In genomic region chr8:83186376-83186775, GRCm38 (mm10) we compare ENCODE assay signal across 21 mouse cellular contexts. TPM values are rescaled to one million over a fixed set of nuclear protein-coding genes. Genes with fewer than 3 reads are reported as not detected.
DNase-seq lines count a peak whose midpoint lies in the region; ATAC-seq and TF ChIP-seq lines count a peak whose summit lies in the region.
"Had no signal": no experiment of that assay in that cellular context is flagged by ENCODE, and none has a peak within 500 bp of the region (broad histone marks: within the 10 kb centered on the region; RNA-seq: fewer than 3 reads in every experiment).

No protein-coding gene starts in this region.

- no peaks in the 10 kb centered on the region for H3K27me3 ChIP-seq in kidney, adult 2 months (replicated peaks; ENCODE audit: control insufficient read depth, insufficient read depth, low read length)
- H3K27me3 ChIP-seq in kidney, embryonic 15.5 days, result no peaks in the 10 kb centered on the region
- H3K27me3 ChIP-seq in stomach, embryonic 14.5 days (ENCODE audit: control insufficient read depth, insufficient read depth, low read length), result no peaks in the 10 kb centered on the region
- H3K27me3 ChIP-seq in stomach, postnatal 0 days (ENCODE audit: control insufficient read depth, insufficient read depth, low read length), result no peaks in the 10 kb centered on the region
- H3K27me3 ChIP-seq in limb, embryonic 13.5 days, result no peaks in the 10 kb centered on the region
- no peaks in the 10 kb centered on the region for H3K27me3 ChIP-seq in stomach, embryonic 15.5 days (replicated peaks)
- no peaks in the 10 kb centered on the region for H3K27me3 ChIP-seq in midbrain, embryonic 14.5 days (ENCODE audit: control insufficient read depth, insufficient read depth, low read length)
- H3K27me3 ChIP-seq: embryonic facial prominence, embryonic 12.5 days; liver, embryonic 12.5 days; midbrain, embryonic 12.5 days had no signal

- no peak for ATAC-seq in kidney, embryonic 15.5 days (replicated peaks; ENCODE audit: low FRiP score)
- ATAC-seq in stomach, embryonic 14.5 days (ENCODE audit: insufficient number of reproducible peaks, insufficient read depth, low FRiP score, low read depth), result 0 out of 2 replicates have a peak, but pooled peaks have one; percentile 30
- ATAC-seq in stomach, postnatal 0 days (ENCODE audit: low FRiP score, low TSS enrichment), result no peak
- peak; percentile 73; the same call in 1 of the 2 replicates for ATAC-seq in limb, embryonic 13.5 days (ENCODE audit: low FRiP score, low read depth)
- peak; percentile 41; the same call in 1 of the 2 replicates for ATAC-seq in stomach, embryonic 15.5 days (ENCODE audit: insufficient read depth, low FRiP score, low read depth)
- no peak for ATAC-seq in midbrain, embryonic 14.5 days (ENCODE audit: low FRiP score, low TSS enrichment)
- ATAC-seq: hindbrain, postnatal 0 days; liver, embryonic 12.5 days had no signal

- no peak overlapping the region for H3K27ac ChIP-seq in kidney, adult 2 months (ENCODE audit: insufficient read depth, low read depth, low read length)
- no peak overlapping the region for H3K27ac ChIP-seq in kidney, embryonic 15.5 days
- no peak overlapping the region for H3K27ac ChIP-seq in stomach, embryonic 14.5 days (ENCODE audit: low read length)
- no peak overlapping the region for H3K27ac ChIP-seq in stomach, postnatal 0 days (replicated peaks)
- no peak overlapping the region for H3K27ac ChIP-seq in limb, embryonic 13.5 days
- peak overlapping the region; percentile 67; the same call in 1 of the 2 replicates for H3K27ac ChIP-seq in stomach, embryonic 15.5 days
- no peak overlapping the region for H3K27ac ChIP-seq in midbrain, embryonic 14.5 days (replicated peaks; ENCODE audit: low read depth, low read length)
- H3K27ac ChIP-seq: embryonic facial prominence, embryonic 12.5 days; heart, embryonic 10.5 days; hindbrain, postnatal 0 days; liver, embryonic 12.5 days; macrophage; midbrain, embryonic 12.5 days had no signal

- no peak for TF ChIP-seq CTCF in kidney, adult 2 months (conservative IDR thresholded peaks at IDR 0.05; ENCODE audit: insufficient read depth, insufficient read length, low read depth, low read length)
- TF ChIP-seq CTCF in stomach, postnatal 0 days (IDR thresholded peaks at IDR 0.05; ENCODE audit: low read depth), result no peak

- no peak for TF ChIP-seq EP300 in stomach, postnatal 0 days (optimal IDR thresholded peaks at IDR 0.05)

- TF ChIP-seq POLR2A in kidney, adult 2 months (IDR thresholded peaks at IDR 0.05; ENCODE audit: low read depth, low read length), result no peak

- H3K4me1 ChIP-seq in kidney, adult 2 months (ENCODE audit: control insufficient read depth, insufficient read depth, low read length), result no peaks in the 10 kb centered on the region; the same call in 1 of the 2 replicates
- H3K4me1 ChIP-seq in kidney, embryonic 15.5 days, result peaks cover 6% of the 10 kb centered on the region; the same call in 1 of the 2 replicates
- H3K4me1 ChIP-seq in stomach, embryonic 14.5 days (ENCODE audit: control insufficient read depth, insufficient read depth, low read length), result peaks cover 27% of the 10 kb centered on the region
- no peaks in the 10 kb centered on the region; the same call in 1 of the 2 replicates for H3K4me1 ChIP-seq in stomach, postnatal 0 days (replicated peaks; ENCODE audit: control insufficient read depth, insufficient read depth)
- H3K4me1 ChIP-seq in limb, embryonic 13.5 days, result peaks cover 7% of the 10 kb centered on the region; the same call in 1 of the 2 replicates
- H3K4me1 ChIP-seq in stomach, embryonic 15.5 days, result peaks cover 27% of the 10 kb centered on the region
- peaks cover 22% of the 10 kb centered on the region for H3K4me1 ChIP-seq in midbrain, embryonic 14.5 days (ENCODE audit: control insufficient read depth, insufficient read depth, low read length)
- H3K4me1 ChIP-seq: embryonic facial prominence, embryonic 12.5 days; liver, embryonic 12.5 days had no signal

- no peaks in the 10 kb centered on the region for H3K36me3 ChIP-seq in kidney, adult 2 months (ENCODE audit: control insufficient read depth, insufficient read depth, low read length)
- H3K36me3 ChIP-seq in kidney, embryonic 15.5 days, result no peaks in the 10 kb centered on the region
- no peaks in the 10 kb centered on the region for H3K36me3 ChIP-seq in stomach, embryonic 14.5 days (ENCODE audit: control insufficient read depth, insufficient read depth, low read length)
- H3K36me3 ChIP-seq in stomach, postnatal 0 days (ENCODE audit: control insufficient read depth, insufficient read depth, low read length), result no peaks in the 10 kb centered on the region
- no peaks in the 10 kb centered on the region for H3K36me3 ChIP-seq in limb, embryonic 13.5 days
- no peaks in the 10 kb centered on the region for H3K36me3 ChIP-seq in stomach, embryonic 15.5 days
- no peaks in the 10 kb centered on the region for H3K36me3 ChIP-seq in midbrain, embryonic 14.5 days (ENCODE audit: control insufficient read depth, insufficient read depth, low read length)
- H3K36me3 ChIP-seq: embryonic facial prominence, embryonic 12.5 days; heart, embryonic 10.5 days; liver, embryonic 12.5 days; midbrain, embryonic 12.5 days had no signal

- WGBS in kidney, adult 2 months, result 39% methylated on average over 6 of the region's 6 CpGs
- 53% methylated on average over 6 of the region's 6 CpGs for WGBS in kidney, embryonic 15.5 days
- WGBS in stomach, embryonic 14.5 days, result 23% methylated on average over 6 of the region's 6 CpGs
- 14% methylated on average over 6 of the region's 6 CpGs for WGBS in stomach, postnatal 0 days
- 34% methylated on average over 6 of the region's 6 CpGs for WGBS in limb, embryonic 13.5 days
- 27% methylated on average over 6 of the region's 6 CpGs for WGBS in stomach, embryonic 15.5 days
- 56% methylated on average over 6 of the region's 6 CpGs for WGBS in midbrain, embryonic 14.5 days

- peak; percentile 26 for DNase-seq in kidney, adult 2 months
- no peak for DNase-seq in stomach, postnatal 0 days (ENCODE audit: low spot score)
- DNase-seq in midbrain, embryonic 14.5 days, result no peak
- no peak for DNase-seq in gastrocnemius, postnatal 4 days (ENCODE audit: low spot score in 2 of 2)
- DNase-seq: adrenal gland, postnatal 10 days; cerebellum, adult 11-12 months; gastrocnemius, postnatal 25 days; heart, postnatal 14 days; right cerebral cortex, postnatal 14 days; thymus, postnatal 4 days had no signal

- H3K9me3 ChIP-seq in kidney, embryonic 15.5 days (replicated peaks), result no peaks in the 10 kb centered on the region
- no peaks in the 10 kb centered on the region for H3K9me3 ChIP-seq in stomach, embryonic 14.5 days (ENCODE audit: control insufficient read depth, low read depth, low read length)
- no peaks in the 10 kb centered on the region for H3K9me3 ChIP-seq in stomach, postnatal 0 days (ENCODE audit: control insufficient read depth, low read length)
- no peaks in the 10 kb centered on the region for H3K9me3 ChIP-seq in limb, embryonic 13.5 days
- H3K9me3 ChIP-seq in stomach, embryonic 15.5 days, result no peaks in the 10 kb centered on the region
- H3K9me3 ChIP-seq in midbrain, embryonic 14.5 days (ENCODE audit: control insufficient read depth, low read length), result no peaks in the 10 kb centered on the region
- H3K9me3 ChIP-seq: embryonic facial prominence, embryonic 12.5 days; heart, embryonic 10.5 days; liver, embryonic 12.5 days; midbrain, embryonic 12.5 days had no signal

- no peak overlapping the region for H3K4me2 ChIP-seq in kidney, embryonic 15.5 days
- no peak overlapping the region for H3K4me2 ChIP-seq in stomach, embryonic 14.5 days (replicated peaks; ENCODE audit: low read depth, low read length)
- H3K4me2 ChIP-seq in stomach, postnatal 0 days (replicated peaks; ENCODE audit: low read depth), result no peak overlapping the region
- no peak overlapping the region for H3K4me2 ChIP-seq in limb, embryonic 13.5 days (replicated peaks)
- no peak overlapping the region for H3K4me2 ChIP-seq in stomach, embryonic 15.5 days
- no peak overlapping the region for H3K4me2 ChIP-seq in midbrain, embryonic 14.5 days (ENCODE audit: low read length)
- H3K4me2 ChIP-seq: embryonic facial prominence, embryonic 12.5 days; liver, embryonic 12.5 days; midbrain, embryonic 12.5 days had no signal

- no peak overlapping the region for H3K4me3 ChIP-seq in kidney, adult 2 months (ENCODE audit: insufficient read depth, low read depth, low read length)
- H3K4me3 ChIP-seq in kidney, embryonic 15.5 days (replicated peaks), result no peak overlapping the region
- no peak overlapping the region for H3K4me3 ChIP-seq in stomach, embryonic 14.5 days (ENCODE audit: low read depth, low read length)
- no peak overlapping the region for H3K4me3 ChIP-seq in stomach, postnatal 0 days (ENCODE audit: low read depth, low read length)
- no peak overlapping the region for H3K4me3 ChIP-seq in limb, embryonic 13.5 days
- H3K4me3 ChIP-seq in stomach, embryonic 15.5 days (replicated peaks), result no peak overlapping the region
- H3K4me3 ChIP-seq in midbrain, embryonic 14.5 days (replicated peaks; ENCODE audit: low read depth, low read length), result no peak overlapping the region
- H3K4me3 ChIP-seq: embryonic facial prominence, embryonic 12.5 days; heart, embryonic 10.5 days; liver, embryonic 12.5 days; midbrain, embryonic 12.5 days had no signal

- no peak overlapping the region for H3K9ac ChIP-seq in kidney, embryonic 15.5 days
- no peak overlapping the region for H3K9ac ChIP-seq in stomach, embryonic 14.5 days (replicated peaks; ENCODE audit: low read depth, low read length)
- no peak overlapping the region for H3K9ac ChIP-seq in stomach, postnatal 0 days (ENCODE audit: low read length)
- no peak overlapping the region for H3K9ac ChIP-seq in limb, embryonic 13.5 days
- H3K9ac ChIP-seq in stomach, embryonic 15.5 days, result no peak overlapping the region
- no peak overlapping the region for H3K9ac ChIP-seq in midbrain, embryonic 14.5 days (replicated peaks; ENCODE audit: low read length)
- H3K9ac ChIP-seq: embryonic facial prominence, embryonic 12.5 days; liver, embryonic 12.5 days; midbrain, embryonic 12.5 days had no signal

RNA-seq across cellular contexts. Expression of gene Gm10645, which starts 20.4 kb away (rescaled TPM):
- 0.19 and 0.25 TPM in 2 replicates for polyA plus RNA-seq in kidney, adult 2 months (2012; rRNA removed)
- 1.0 and 1.1 TPM in 2 replicates for polyA plus RNA-seq in kidney, embryonic 15.5 days (2015; fragmentation: Nextera tagmentation; extraction: Ambion mirVana)
- 5.6 and 5.7 TPM in 2 replicates for polyA plus RNA-seq in stomach, embryonic 14.5 days (2014; fragmentation: Nextera tagmentation; extraction: Ambion mirVana)
- polyA plus RNA-seq in stomach, postnatal 0 days (2015; fragmentation: Nextera tagmentation; extraction: Ambion mirVana), result 3.3 TPM in 2 replicates
- 0.70 and 1.2 TPM in 2 replicates for polyA plus RNA-seq in limb, embryonic 13.5 days (2015; fragmentation: Nextera tagmentation; extraction: Ambion mirVana)
- 2.8 and 3.1 TPM in 2 replicates for polyA plus RNA-seq in stomach, embryonic 15.5 days (2015; fragmentation: Nextera tagmentation; extraction: Ambion mirVana)
- 9.3 and 13.1 TPM in 2 replicates for polyA plus RNA-seq in midbrain, embryonic 14.5 days (2014; fragmentation: Nextera tagmentation; extraction: Ambion mirVana)
- not detected for total RNA-seq in gastrocnemius, postnatal 4 days (2021)
- total RNA-seq: gastrocnemius, postnatal 25 days; heart, postnatal 14 days; MEL had no signal

RNA-seq across cellular contexts. Expression of gene Tbc1d9, which starts 21.2 kb away (rescaled TPM):
- 3.8 and 5.1 TPM in 2 replicates for polyA plus RNA-seq in kidney, adult 2 months (2012; rRNA removed)
- polyA plus RNA-seq in kidney, embryonic 15.5 days (2015; fragmentation: Nextera tagmentation; extraction: Ambion mirVana), result 1.8 and 1.9 TPM in 2 replicates
- polyA plus RNA-seq in stomach, embryonic 14.5 days (2014; fragmentation: Nextera tagmentation; extraction: Ambion mirVana), result 5.0 TPM in 2 replicates
- polyA plus RNA-seq in stomach, postnatal 0 days (2015; fragmentation: Nextera tagmentation; extraction: Ambion mirVana), result 2.6 and 3.2 TPM in 2 replicates
- polyA plus RNA-seq in limb, embryonic 13.5 days (2015; fragmentation: Nextera tagmentation; extraction: Ambion mirVana), result 1.5 and 1.7 TPM in 2 replicates
- polyA plus RNA-seq in stomach, embryonic 15.5 days (2015; fragmentation: Nextera tagmentation; extraction: Ambion mirVana), result 3.0 and 3.8 TPM in 2 replicates
- polyA plus RNA-seq in midbrain, embryonic 14.5 days (2014; fragmentation: Nextera tagmentation; extraction: Ambion mirVana), result 21.7 and 22.1 TPM in 2 replicates
- 1 to 10 TPM; 4.5 TPM for total RNA-seq in gastrocnemius, postnatal 4 days (2021)
- total RNA-seq: MEL had no signal

Comparison
In these comparisons a context has a peak if more than half of its experiments do, and no peak if none do; other contexts are left out.
1. ATAC-seq: peak in stomach, embryonic 14.5 days (single experiment), limb, embryonic 13.5 days (single experiment) and stomach, embryonic 15.5 days (single experiment); none in kidney, embryonic 15.5 days (single experiment), stomach, postnatal 0 days (single experiment) and midbrain, embryonic 14.5 days (single experiment).